Mouse (Mus musculus): ENCODE measurements around the gene Igdcc4.
"Not testable (repeated sequence)": the region's sequence is repeated elsewhere in the genome, so short reads cannot be mapped to it uniquely, and the experiment has no call there.

Igdcc4 gene

GRCm38 (mm10) chr9:65100991-65101685 lies at the start of gene Igdcc4:
Igdcc4 (plus strand) TSS chr9:65101486.
- no peak for DNase-seq (ENCODE audit: low spot score)

- DNase-seq (ENCODE audit: low spot score): no peak
Measured at GRCm38 (mm10) chr9:65064251-65064650, 37.0 kb upstream of the Igdcc4 start.

GRCm38 (mm10) chr9:65070587-65070986 lies 30.7 kb upstream of the Igdcc4 start:
- DNase-seq (ENCODE audit: low spot score): no peak

- no peak for DNase-seq (ENCODE audit: low spot score)
Measured at GRCm38 (mm10) chr9:65073555-65073954, 27.7 kb upstream of the Igdcc4 start.

- no peak for DNase-seq (ENCODE audit: low spot score)
Measured at GRCm38 (mm10) chr9:65074251-65074650, 27.0 kb upstream of the Igdcc4 start.

- no peak for DNase-seq (ENCODE audit: low spot score)
Measured at GRCm38 (mm10) chr9:65074855-65075493, 26.3 kb upstream of the Igdcc4 start.

- DNase-seq (ENCODE audit: low spot score): no peak
Measured at GRCm38 (mm10) chr9:65077536-65077935, 23.8 kb upstream of the Igdcc4 start.

- DNase-seq (ENCODE audit: low spot score): not testable (repeated sequence)
Measured at GRCm38 (mm10) chr9:65080141-65080540, 21.1 kb upstream of the Igdcc4 start.

GRCm38 (mm10) chr9:65083075-65083765 lies 18.1 kb upstream of the Igdcc4 start:
- no peak for DNase-seq (ENCODE audit: low spot score)

- no peak for DNase-seq (ENCODE audit: low spot score)
Measured at GRCm38 (mm10) chr9:65084198-65084807, 17.0 kb upstream of the Igdcc4 start.

GRCm38 (mm10) chr9:65085270-65085669 lies 16.0 kb upstream of the Igdcc4 start:
- DNase-seq (ENCODE audit: low spot score): no peak

GRCm38 (mm10) chr9:65086801-65087200 lies 14.5 kb upstream of the Igdcc4 start:
- DNase-seq (ENCODE audit: low spot score): no peak

GRCm38 (mm10) chr9:65087490-65087889 lies 13.8 kb upstream of the Igdcc4 start:
- DNase-seq (ENCODE audit: low spot score): no peak

GRCm38 (mm10) chr9:65094237-65094636 lies 7.0 kb upstream of the Igdcc4 start:
- no peak for DNase-seq (ENCODE audit: low spot score)

GRCm38 (mm10) chr9:65101686-65102376 lies 545 bp downstream of the Igdcc4 start:
- DNase-seq (ENCODE audit: low spot score): no peak

- DNase-seq (ENCODE audit: low spot score): no peak
Measured at GRCm38 (mm10) chr9:65102377-65103172, 1.3 kb downstream of the Igdcc4 start.

- no peak for DNase-seq (ENCODE audit: low spot score)
Measured at GRCm38 (mm10) chr9:65103173-65103752, 2.0 kb downstream of the Igdcc4 start.

- DNase-seq (ENCODE audit: low spot score): no peak
Measured at GRCm38 (mm10) chr9:65106821-65107220, 5.5 kb downstream of the Igdcc4 start.

GRCm38 (mm10) chr9:65107893-65108292 lies 6.6 kb downstream of the Igdcc4 start:
- DNase-seq (ENCODE audit: low spot score): no peak

- peak; percentile 27 for DNase-seq (ENCODE audit: low spot score)
Measured at GRCm38 (mm10) chr9:65109132-65110072, 8.1 kb downstream of the Igdcc4 start.
